In the genomic region with DNA sequence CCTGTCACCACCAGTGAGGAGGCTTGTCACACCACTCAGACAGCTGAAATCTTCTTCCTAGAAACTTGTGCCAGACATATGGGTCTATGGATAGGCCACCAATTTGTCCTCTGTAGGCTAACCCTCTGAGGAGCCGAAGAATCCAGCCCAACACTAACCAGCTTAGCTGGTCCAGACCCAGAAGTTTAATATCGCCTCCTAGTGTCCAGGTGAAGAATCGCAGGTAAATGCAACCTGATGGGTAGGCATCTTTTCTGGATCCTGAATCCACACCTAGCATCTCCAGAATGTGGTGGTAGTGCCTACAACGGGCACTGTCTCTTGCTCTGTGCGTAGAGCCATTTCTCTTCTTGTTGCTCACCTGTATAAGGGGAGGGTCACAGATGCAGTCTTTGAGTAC, we compare ENCODE assay signal across 19 mouse cellular contexts. TPM values are rescaled to one million over a fixed set of nuclear protein-coding genes. Genes with fewer than 3 reads are reported as not detected.
DNase-seq lines count a peak whose midpoint lies in the region; ATAC-seq and TF ChIP-seq lines count a peak whose summit lies in the region.
"Had no signal": no experiment of that assay in that cellular context is flagged by ENCODE, and none has a peak within 500 bp of the region (broad histone marks: within the 10 kb centered on the region; RNA-seq: fewer than 3 reads in every experiment).

No protein-coding gene starts in this region.

- H3K9ac ChIP-seq in hindbrain, postnatal 0 days (replicated peaks; ENCODE audit: low read length), result no peak overlapping the region
- no peak overlapping the region for H3K9ac ChIP-seq in hindbrain, embryonic 16.5 days (ENCODE audit: low read depth, low read length)
- H3K9ac ChIP-seq in lung, postnatal 0 days (replicated peaks; ENCODE audit: low read depth), result no peak overlapping the region
- no peak overlapping the region for H3K9ac ChIP-seq in MEL (ENCODE audit: control insufficient read depth, low read depth, low read length, poor library complexity, severe bottlenecking)
- H3K9ac ChIP-seq: embryonic facial prominence, embryonic 13.5 days; heart, embryonic 15.5 days; hindbrain, embryonic 14.5 days; liver, embryonic 13.5 days; stomach, embryonic 15.5 days had no signal

- no peaks in the 10 kb centered on the region for H3K9me3 ChIP-seq in hindbrain, postnatal 0 days (ENCODE audit: low read length)
- H3K9me3 ChIP-seq in hindbrain, embryonic 16.5 days (ENCODE audit: control insufficient read depth, low read length), result no peaks in the 10 kb centered on the region
- no peaks in the 10 kb centered on the region for H3K9me3 ChIP-seq in lung, postnatal 0 days (ENCODE audit: low read length)
- no peaks in the 10 kb centered on the region for H3K9me3 ChIP-seq in MEL (replicated peaks; ENCODE audit: insufficient read depth, low read length)
- H3K9me3 ChIP-seq: embryonic facial prominence, embryonic 13.5 days; heart, embryonic 15.5 days; liver, embryonic 13.5 days; stomach, embryonic 15.5 days had no signal

- TF ChIP-seq EP300 in lung, postnatal 0 days (IDR thresholded peaks at IDR 0.05), result no peak
- no peak for TF ChIP-seq EP300 in MEL (IDR thresholded peaks at IDR 0.05; ENCODE audit: low read depth in 1 of 2, low read length in 2 of 2)

- no peak overlapping the region for H3K27ac ChIP-seq in hindbrain, postnatal 0 days
- no peak overlapping the region for H3K27ac ChIP-seq in hindbrain, embryonic 16.5 days (ENCODE audit: low read depth, low read length)
- H3K27ac ChIP-seq in lung, postnatal 0 days (ENCODE audit: low read length), result no peak overlapping the region
- no peak overlapping the region for H3K27ac ChIP-seq in MEL (ENCODE audit: control insufficient read depth, low read depth, low read length)
- H3K27ac ChIP-seq: embryonic facial prominence, embryonic 13.5 days; heart, embryonic 15.5 days; hindbrain, embryonic 14.5 days; liver, embryonic 13.5 days; stomach, embryonic 15.5 days had no signal

- no peak overlapping the region for H3K4me3 ChIP-seq in hindbrain, postnatal 0 days (ENCODE audit: low read length)
- no peak overlapping the region for H3K4me3 ChIP-seq in hindbrain, embryonic 16.5 days (ENCODE audit: low read length)
- no peak overlapping the region for H3K4me3 ChIP-seq in lung, postnatal 0 days (ENCODE audit: low read depth, low read length)
- no peak overlapping the region for H3K4me3 ChIP-seq in lung, adult 2 months (replicated peaks; ENCODE audit: extremely low read depth, low read depth, low read length)
- no peak overlapping the region for H3K4me3 ChIP-seq in MEL (ENCODE audit: control insufficient read depth in 1 of 2, insufficient read depth in 1 of 2, low read depth in 2 of 2, low read length in 2 of 2)
- H3K4me3 ChIP-seq: embryonic facial prominence, embryonic 13.5 days; heart, embryonic 15.5 days; liver, embryonic 13.5 days; stomach, embryonic 15.5 days had no signal

- H3K79me2 ChIP-seq in MEL (ENCODE audit: control insufficient read depth, insufficient read depth, low read length, poor library complexity), result no peaks in the 10 kb centered on the region

- TF ChIP-seq CTCF in hindbrain, postnatal 0 days (IDR thresholded peaks at IDR 0.05; ENCODE audit: low read depth), result peak; percentile 32
- TF ChIP-seq CTCF in lung, postnatal 0 days (IDR thresholded peaks at IDR 0.05), result peak; percentile 53
- TF ChIP-seq CTCF in lung, adult 2 months (IDR thresholded peaks at IDR 0.05; ENCODE audit: insufficient read depth, low read length), result no peak
- TF ChIP-seq CTCF in MEL (IDR thresholded peaks at IDR 0.05 in 2 of 3, conservative IDR thresholded peaks at IDR 0.05 in 1 of 3; ENCODE audit: control insufficient read depth in 1 of 3, insufficient read depth in 1 of 3, low read depth in 2 of 3, low read length in 3 of 3, poor library complexity in 1 of 3, severe bottlenecking in 1 of 3), result peak in 2 of 3 experiments; percentile 37 to 43; a peak in 4 of 6 replicates

- no peak for ATAC-seq in hindbrain, postnatal 0 days
- ATAC-seq in hindbrain, embryonic 16.5 days, result no peak
- no peak for ATAC-seq in lung, postnatal 0 days
- ATAC-seq: activated CD4-positive, CD25-positive, alpha-beta regulatory T cell, adult 4 months; forebrain, embryonic 14.5 days had no signal

- TF ChIP-seq POLR2A in lung, adult 2 months (IDR thresholded peaks at IDR 0.05; ENCODE audit: borderline replicate concordance, extremely low read depth, low read depth, low read length), result no peak
- TF ChIP-seq POLR2A in MEL (IDR thresholded peaks at IDR 0.05; ENCODE audit: control insufficient read depth in 1 of 2, insufficient read depth in 1 of 2, low read depth in 1 of 2, low read length in 2 of 2, poor library complexity in 1 of 2), result no peak

- no peak for DNase-seq in hindbrain, postnatal 0 days (ENCODE audit: low spot score)
- no peak for DNase-seq in lung, postnatal 0 days (ENCODE audit: low spot score)
- no peak for DNase-seq in lung, adult 2 months
- DNase-seq in MEL (ENCODE audit: low read depth, low spot score), result peak; percentile 6
- DNase-seq in splenic B cell, adult 2 months (ENCODE audit: low read depth, low spot score), result peak; percentile 36
- DNase-seq in frontal cortex, postnatal 10 days (ENCODE audit: low spot score in 2 of 2), result no peak
- DNase-seq: gastrocnemius, postnatal 36 days; kidney, postnatal 25 days; layer of hippocampus, postnatal 36 days; liver, embryonic 13.5 days; thymus, postnatal 4 days had no signal

- H3K4me1 ChIP-seq in hindbrain, postnatal 0 days (ENCODE audit: insufficient read depth, low read length), result peaks cover 9% of the 10 kb centered on the region
- H3K4me1 ChIP-seq in hindbrain, embryonic 16.5 days (ENCODE audit: control insufficient read depth, insufficient read depth, low read depth, low read length), result peaks cover 5% of the 10 kb centered on the region
- no peaks in the 10 kb centered on the region for H3K4me1 ChIP-seq in lung, postnatal 0 days (ENCODE audit: insufficient read depth, low read depth, low read length)
- H3K4me1 ChIP-seq in lung, adult 2 months (ENCODE audit: control insufficient read depth, insufficient read depth, low read length), result no peaks in the 10 kb centered on the region
- H3K4me1 ChIP-seq in MEL (ENCODE audit: control insufficient read depth in 1 of 2, insufficient read depth in 2 of 2, low read length in 2 of 2), result no peaks in the 10 kb centered on the region
- H3K4me1 ChIP-seq: embryonic facial prominence, embryonic 13.5 days; liver, embryonic 13.5 days had no signal

- peak; percentile 29 for TF ChIP-seq RAD21 in MEL (IDR thresholded peaks at IDR 0.05; ENCODE audit: low read depth, low read length)

- H3K4me2 ChIP-seq in hindbrain, postnatal 0 days (ENCODE audit: low read depth, low read length), result no peak overlapping the region
- H3K4me2 ChIP-seq in hindbrain, embryonic 16.5 days (ENCODE audit: low read length), result no peak overlapping the region
- no peak overlapping the region for H3K4me2 ChIP-seq in lung, postnatal 0 days (replicated peaks; ENCODE audit: low read depth, low read length)
- H3K4me2 ChIP-seq: embryonic facial prominence, embryonic 13.5 days; heart, embryonic 15.5 days; hindbrain, embryonic 14.5 days; liver, embryonic 13.5 days; stomach, embryonic 15.5 days had no signal

- WGBS in hindbrain, postnatal 0 days, result 59% methylated on average over 5 of the region's 5 CpGs
- 60% methylated on average over 5 of the region's 5 CpGs for WGBS in hindbrain, embryonic 16.5 days
- WGBS in lung, postnatal 0 days, result 52% methylated on average over 5 of the region's 5 CpGs
- WGBS in lung, adult 2 months, result 57% methylated on average over 5 of the region's 5 CpGs

- H3K27me3 ChIP-seq in hindbrain, postnatal 0 days (ENCODE audit: insufficient read depth, low read length), result no peaks in the 10 kb centered on the region
- no peaks in the 10 kb centered on the region for H3K27me3 ChIP-seq in hindbrain, embryonic 16.5 days (replicated peaks; ENCODE audit: control insufficient read depth, insufficient read depth, low read length)
- H3K27me3 ChIP-seq in lung, postnatal 0 days (replicated peaks; ENCODE audit: insufficient read depth, low read length), result no peaks in the 10 kb centered on the region
- no peaks in the 10 kb centered on the region for H3K27me3 ChIP-seq in MEL (ENCODE audit: control insufficient read depth in 1 of 2, insufficient read depth in 2 of 2, low read length in 2 of 2)
- no peaks in the 10 kb centered on the region for H3K27me3 ChIP-seq in splenic B cell, adult 2 months (ENCODE audit: control insufficient read depth, insufficient read depth, low read length, poor library complexity, severe bottlenecking)
- H3K27me3 ChIP-seq: stomach, embryonic 15.5 days had no signal

- no peaks in the 10 kb centered on the region for H3K36me3 ChIP-seq in hindbrain, postnatal 0 days (ENCODE audit: insufficient read depth, low read length)
- H3K36me3 ChIP-seq in hindbrain, embryonic 16.5 days (ENCODE audit: control insufficient read depth, insufficient read depth, low read length), result no peaks in the 10 kb centered on the region
- no peaks in the 10 kb centered on the region for H3K36me3 ChIP-seq in lung, postnatal 0 days (ENCODE audit: insufficient read depth, low read length)
- no peaks in the 10 kb centered on the region for H3K36me3 ChIP-seq in MEL (ENCODE audit: control insufficient read depth in 1 of 2, insufficient read depth in 2 of 2, low read length in 2 of 2)
- no peaks in the 10 kb centered on the region for H3K36me3 ChIP-seq in splenic B cell, adult 2 months (ENCODE audit: control insufficient read depth, insufficient read depth, low read length, poor library complexity, severe bottlenecking)
- H3K36me3 ChIP-seq: embryonic facial prominence, embryonic 13.5 days; G1E; heart, embryonic 15.5 days; liver, embryonic 13.5 days; stomach, embryonic 15.5 days had no signal

TF ChIP-seq in MEL, 35 proteins besides CTCF, POLR2A, EP300 and RAD21:
- TF ChIP-seq ZMIZ1 (IDR thresholded peaks at IDR 0.05; ENCODE audit: low read depth, low read length) (no peak), SMC3 (IDR thresholded peaks at IDR 0.05; ENCODE audit: low read depth, low read length) (peak; percentile 32; the same call in 1 of the 2 replicates), JUND (IDR thresholded peaks at IDR 0.05; ENCODE audit: low read depth, low read length) (no peak), MXI1 (IDR thresholded peaks at IDR 0.05; ENCODE audit: low read depth, low read length) (no peak)

RNA-seq across cellular contexts. Expression of a gene that starts 43.6 kb away (rescaled TPM):
- 9.0 and 20.7 TPM in 2 replicates for total RNA-seq in hindbrain, postnatal 0 days (2014; rRNA removed)
- 6.5 and 7.0 TPM in 2 replicates for polyA plus RNA-seq in hindbrain, postnatal 0 days (2015; fragmentation: Nextera tagmentation; extraction: Ambion mirVana)
- polyA plus RNA-seq in hindbrain, embryonic 16.5 days (2015; fragmentation: Nextera tagmentation; extraction: Ambion mirVana), result 6.5 and 8.7 TPM in 2 replicates
- polyA plus RNA-seq in lung, postnatal 0 days (2015; fragmentation: Nextera tagmentation; extraction: Ambion mirVana), result 4.7 and 4.9 TPM in 2 replicates
- 12.9 and 17.0 TPM in 2 replicates for polyA plus RNA-seq in lung, adult 2 months (2012; rRNA removed)
- 15.3 and 19.7 TPM in 2 replicates for total RNA-seq in MEL (2012; rRNA removed)
- polyA plus RNA-seq in MEL (2012; ENCODE audit: insufficient read depth in 1 of 2, insufficient read length in 2 of 2, low read depth in 1 of 2, low replicate concordance in 2 of 2, missing spikeins in 1 of 2), result 10 to 100 TPM in 1 of 2 experiments, not detected in 1; 23.5 TPM

Comparison
In these comparisons a context has a peak if more than half of its experiments do, and no peak if none do; other contexts are left out.
1. DNase-seq: peak in MEL (single experiment) and splenic B cell, adult 2 months (single experiment); none in hindbrain, postnatal 0 days (single experiment), lung, postnatal 0 days (single experiment), lung, adult 2 months (single experiment) and frontal cortex, postnatal 10 days (0 of 2).